Mouse (Mus musculus) left cerebral cortex, postnatal 10 days (tissue): ENCODE data around the gene Cwc22. TPM values are rescaled to one million over a fixed set of nuclear protein-coding genes. Genes with fewer than 3 reads are reported as not detected.

Source experiments
- DNase-seq, 2 experiments: peaks; one replicate each; pipeline ENCODE4 v3.0.0; 2021 to 2022; ENCODE audit warnings: low spot score in 2 of 2, mixed read lengths in 1 of 2; ENCODE audit errors: extremely low spot score in 1 of 2
- intact Hi-C: fragments of 180-260 bp; cut with DNase I; formaldehyde crosslinking; loops from one replicate; pipeline ENCODE4 v1.15.1; 2025
- total RNA-seq, 2 experiments: library from RNA; stranded (reverse); gene quantifications; 2 replicates each; pipeline ENCODE4 v1.2.3; 2021

Cwc22 gene
- 10 to 100 TPM; 23.7 to 23.9 TPM for total RNA-seq

DNA sequence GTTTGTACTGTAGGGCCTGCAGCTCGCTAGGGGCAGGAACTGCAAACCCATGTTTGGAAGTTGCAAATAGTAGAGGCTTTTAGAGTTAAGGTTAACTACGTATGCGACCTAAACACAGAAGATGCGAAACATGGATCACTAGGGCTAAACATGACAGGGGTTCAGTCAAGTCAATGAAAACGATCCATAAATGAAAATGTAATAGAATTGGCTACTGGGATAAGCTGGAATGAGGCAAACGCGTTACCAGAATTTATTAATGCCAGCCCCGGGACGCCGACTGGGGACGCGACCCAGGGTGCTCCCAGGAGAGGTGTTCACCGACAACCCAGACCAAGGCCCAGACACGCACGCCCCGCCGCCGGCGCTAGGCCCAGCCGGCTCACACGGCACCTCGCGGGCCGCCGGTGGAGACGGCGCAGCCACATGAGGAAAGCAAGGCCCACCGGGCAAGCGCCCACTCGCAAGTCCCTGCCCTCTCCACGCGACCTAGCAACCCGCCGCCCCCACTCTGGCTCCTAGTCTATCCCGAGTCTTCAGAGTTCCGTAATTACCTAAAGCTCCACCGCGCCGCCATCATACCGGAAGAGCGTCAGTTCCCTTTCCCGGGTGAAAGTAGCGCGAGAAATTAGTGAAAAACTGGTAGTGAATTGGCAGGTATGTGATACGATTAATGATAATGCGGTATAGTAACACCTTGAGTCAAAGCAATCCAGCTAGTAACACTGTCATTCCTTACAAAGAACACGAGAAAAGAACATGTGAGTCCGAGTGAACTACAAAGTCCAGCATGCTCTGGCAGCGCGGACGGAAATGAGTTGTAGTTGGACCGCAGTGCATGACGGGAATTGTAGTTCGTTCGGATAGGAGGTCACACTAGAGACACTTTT lies at the start of gene Cwc22:
Gene Cwc22 (minus strand): TSS at position 780 of the 890 bp plus-strand sequence.
- peak; percentile 92 to 95 for DNase-seq
- intact Hi-C loops, result no loop called here

DNA sequence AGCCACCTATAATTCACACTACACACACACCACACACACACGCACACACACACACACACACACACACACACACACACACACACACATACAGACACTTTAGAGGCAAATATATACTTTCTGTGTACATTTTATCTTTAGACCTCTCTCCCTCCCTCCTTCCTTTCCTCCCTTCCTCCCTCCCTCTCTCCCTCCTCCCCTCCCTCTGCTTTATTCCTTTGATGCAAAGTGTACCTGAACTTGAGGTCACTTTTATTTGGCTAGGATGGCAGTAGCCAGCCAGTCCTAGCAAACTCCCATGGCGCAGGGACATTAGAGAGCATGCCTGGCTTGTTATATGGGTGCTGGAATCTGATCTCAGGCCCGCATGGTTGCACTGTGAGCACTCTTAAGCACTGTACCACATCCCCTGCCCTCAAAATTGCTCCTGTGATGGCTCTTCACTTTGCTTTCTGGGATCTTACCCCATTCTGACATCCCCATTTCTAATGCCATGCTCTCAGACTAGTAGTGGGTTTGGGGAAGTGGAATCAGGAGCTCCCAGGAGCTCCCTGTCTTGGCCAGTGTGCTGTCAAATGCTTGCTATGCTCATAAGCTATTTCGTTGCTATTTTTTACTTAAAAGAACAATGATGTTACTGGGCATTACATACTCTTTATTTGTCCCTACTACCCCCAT lies 47.7 kb upstream of the Cwc22 start:
- intact Hi-C loops, result loop anchor here (10.0 kb wide), 1 partner anchor 109 kb away; no protein-coding TSS in a partner anchor
- DNase-seq, result no peak

DNA sequence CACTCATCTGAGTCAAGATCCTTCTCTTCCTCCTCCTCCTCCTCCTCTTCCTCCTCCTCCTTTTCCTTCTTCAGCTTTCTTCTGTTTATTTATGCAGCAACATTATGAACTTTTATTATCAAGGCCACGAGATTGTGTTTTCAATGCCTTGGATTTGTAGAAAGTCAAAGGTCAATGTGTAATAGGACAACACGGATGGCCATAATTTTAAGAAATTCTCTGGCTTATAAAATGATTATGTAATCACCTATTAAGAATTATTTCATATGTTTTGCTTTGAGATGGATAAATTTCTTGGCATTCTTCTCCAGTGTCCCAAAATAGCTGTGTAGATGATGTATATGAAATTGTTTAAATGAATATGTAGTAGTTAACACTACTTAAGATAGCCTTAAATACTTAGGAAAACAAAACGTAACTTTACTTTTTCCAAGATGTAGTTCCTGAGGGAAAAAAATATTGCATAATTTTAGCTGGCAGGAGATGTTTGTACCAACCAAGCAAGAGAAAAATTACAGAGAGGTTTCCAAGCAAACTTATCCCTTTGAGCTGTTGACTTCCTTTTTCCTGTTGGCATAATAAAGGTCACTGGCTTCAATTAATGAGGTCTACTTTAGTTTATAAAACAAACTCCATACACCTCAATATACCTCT lies 46.9 kb upstream of the Cwc22 start:
- intact Hi-C loops, result loop anchor here (10.0 kb wide), 1 partner anchor 108 kb away; no protein-coding TSS in a partner anchor

DNA sequence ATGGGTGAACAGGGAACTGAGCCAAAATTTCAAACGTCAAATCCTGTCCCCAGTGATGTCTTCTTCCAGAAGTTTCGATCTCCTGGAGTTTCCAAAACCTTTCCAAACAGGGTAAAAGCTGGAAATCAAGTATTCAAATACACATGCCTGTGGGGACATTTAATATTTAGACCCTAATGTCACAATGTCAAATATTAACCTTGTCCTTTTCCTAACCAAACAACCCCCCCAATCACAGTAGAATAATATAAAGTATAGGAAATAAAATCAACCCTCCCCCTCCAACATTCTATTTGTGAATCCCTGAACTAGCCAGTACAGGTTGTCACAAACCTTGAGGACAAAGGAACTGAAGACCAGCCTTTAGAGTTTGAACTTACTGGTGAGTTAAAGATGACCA lies 44.6 kb upstream of the Cwc22 start:
- no peak for DNase-seq
- intact Hi-C loops, result loop anchor here (10.0 kb wide), 1 partner anchor 106 kb away; no protein-coding TSS in a partner anchor

More for the DNA sequence above, 46.9 kb upstream of the Cwc22 start:
- no peak for DNase-seq

DNA sequence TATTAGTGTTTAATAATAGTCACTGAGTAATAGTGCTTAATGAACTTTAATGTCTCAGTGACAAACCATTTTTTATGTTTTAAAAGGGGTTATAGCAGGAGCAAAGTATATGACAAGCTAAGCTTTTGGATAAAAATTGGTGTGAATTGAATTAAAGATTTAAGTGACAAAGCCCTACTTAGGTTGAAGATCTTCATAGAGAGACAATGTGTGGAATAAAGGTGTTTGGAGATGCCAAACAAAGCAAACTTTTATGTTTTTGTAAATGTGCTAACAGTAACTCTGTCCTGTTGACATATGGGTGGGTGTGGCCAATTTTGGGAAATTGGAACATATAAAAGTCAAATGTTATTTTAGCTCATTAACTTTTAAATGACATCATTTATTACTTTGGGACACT lies 43.9 kb upstream of the Cwc22 start:
- intact Hi-C loops, result loop anchor here (10.0 kb wide), 1 partner anchor 105 kb away; no protein-coding TSS in a partner anchor
- no peak for DNase-seq

DNA sequence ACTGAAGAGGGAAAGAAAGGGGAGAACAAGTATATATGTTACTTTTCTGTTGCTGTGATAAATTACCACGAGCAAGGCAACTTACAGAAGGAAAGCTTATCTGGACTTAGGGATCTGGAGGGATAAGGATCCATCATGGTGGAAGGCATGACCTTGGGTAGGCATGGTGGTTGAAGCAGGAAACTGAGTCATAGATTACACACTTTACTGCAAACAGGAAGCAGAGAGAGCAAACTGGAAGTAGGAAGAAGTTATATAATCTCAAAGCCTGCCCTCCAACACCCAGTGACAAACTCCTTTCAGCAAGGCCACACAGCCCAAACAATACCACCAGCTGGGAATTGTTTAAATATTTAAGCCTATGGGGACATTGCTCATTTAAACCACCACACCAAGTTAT lies 43.2 kb upstream of the Cwc22 start:
- intact Hi-C loops, result no loop called here
- no peak for DNase-seq

DNA sequence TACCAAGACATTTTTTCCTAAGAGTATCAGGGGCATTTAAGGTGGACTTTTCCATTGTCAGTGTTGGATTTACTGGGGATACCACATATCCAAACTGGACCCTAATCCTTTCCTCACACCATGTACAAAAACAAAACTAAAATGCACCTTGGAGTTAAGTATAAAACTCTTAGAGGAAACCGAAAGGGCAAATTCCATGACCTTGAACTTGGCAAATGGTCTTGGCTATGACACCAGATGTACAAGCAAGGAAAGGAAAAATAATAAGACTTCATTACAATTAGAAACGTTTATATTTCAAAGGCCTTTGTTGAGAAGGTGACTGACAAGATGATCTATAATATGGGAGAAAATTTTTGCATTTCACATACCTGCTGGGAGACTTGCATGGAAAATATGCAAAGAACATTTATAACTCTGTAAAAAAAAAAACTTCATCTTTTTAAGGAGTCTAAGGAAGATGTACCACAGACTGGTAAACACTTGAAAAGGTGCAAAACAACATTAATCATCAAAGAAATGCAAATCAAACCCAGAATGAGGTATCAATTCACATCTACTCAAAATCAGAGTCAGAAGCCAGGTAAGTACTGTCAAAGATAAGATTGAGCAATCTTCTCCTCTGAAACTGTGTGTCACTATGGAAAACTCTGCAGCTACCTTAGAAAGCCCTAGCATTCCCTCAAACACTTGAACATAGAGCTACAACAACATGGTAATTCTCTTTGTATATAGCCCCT lies 40.0 kb upstream of the Cwc22 start:
- DNase-seq, result no peak
- intact Hi-C loops, result no loop called here

DNA sequence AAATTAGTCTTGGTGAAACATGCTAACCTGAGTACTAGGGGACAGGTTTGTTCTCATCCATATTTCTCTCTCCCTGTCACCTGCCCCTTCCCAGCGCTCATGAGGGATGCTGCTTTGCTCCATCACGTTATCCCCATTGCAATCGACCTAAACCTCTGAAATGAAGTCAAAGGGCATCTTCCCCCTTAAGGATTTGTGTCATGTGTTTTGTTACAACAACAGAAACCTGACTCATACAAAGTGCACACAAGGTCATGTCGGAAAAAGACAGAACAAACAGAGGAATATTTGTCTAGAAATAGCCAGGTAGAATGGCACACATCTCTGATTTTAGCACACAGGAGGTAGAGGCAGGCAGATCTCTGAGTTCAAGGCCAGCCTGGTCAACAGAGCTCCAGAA lies 38.0 kb upstream of the Cwc22 start:
- intact Hi-C loops, result no loop called here
- DNase-seq, result no peak

DNA sequence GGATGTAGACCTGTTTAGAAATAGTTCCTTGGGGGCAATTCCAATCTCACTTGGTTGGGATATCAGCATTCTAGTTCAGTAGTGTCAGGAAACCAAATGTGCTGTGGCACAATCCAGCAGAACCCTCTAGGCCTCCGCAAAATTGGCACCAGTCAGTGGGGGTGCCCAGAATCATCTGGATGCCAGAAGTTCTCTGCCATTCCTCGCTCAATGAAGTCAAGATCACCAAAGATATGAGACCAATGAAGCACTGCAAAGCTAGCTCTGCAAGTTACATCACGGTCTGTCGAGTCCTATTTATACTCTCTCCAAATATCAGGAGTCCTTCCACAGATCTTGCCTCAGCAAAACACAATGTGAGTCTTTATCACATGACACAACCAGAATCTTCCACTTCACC lies 35.7 kb upstream of the Cwc22 start:
- intact Hi-C loops, result no loop called here
- DNase-seq, result no peak

DNA sequence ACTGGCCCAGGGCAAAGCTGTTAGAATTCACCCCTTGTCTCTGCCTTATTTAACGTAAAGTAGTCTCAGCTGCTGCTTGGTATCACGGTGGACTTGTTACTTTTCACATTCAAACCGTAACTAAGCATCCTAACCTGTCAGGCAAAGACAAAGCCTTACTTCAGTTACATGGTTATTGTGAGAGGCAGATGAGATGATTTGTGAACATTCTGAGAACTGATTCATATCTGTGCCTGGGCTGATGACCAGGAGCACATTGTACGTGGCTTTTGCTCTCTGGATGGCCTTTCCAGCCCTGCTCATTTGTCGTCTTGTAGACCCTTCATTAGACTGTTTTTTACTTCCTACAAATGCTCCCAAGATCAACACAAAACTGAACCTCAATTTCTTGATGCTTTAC lies 34.5 kb upstream of the Cwc22 start:
- intact Hi-C loops, result no loop called here
- DNase-seq, result no peak

DNA sequence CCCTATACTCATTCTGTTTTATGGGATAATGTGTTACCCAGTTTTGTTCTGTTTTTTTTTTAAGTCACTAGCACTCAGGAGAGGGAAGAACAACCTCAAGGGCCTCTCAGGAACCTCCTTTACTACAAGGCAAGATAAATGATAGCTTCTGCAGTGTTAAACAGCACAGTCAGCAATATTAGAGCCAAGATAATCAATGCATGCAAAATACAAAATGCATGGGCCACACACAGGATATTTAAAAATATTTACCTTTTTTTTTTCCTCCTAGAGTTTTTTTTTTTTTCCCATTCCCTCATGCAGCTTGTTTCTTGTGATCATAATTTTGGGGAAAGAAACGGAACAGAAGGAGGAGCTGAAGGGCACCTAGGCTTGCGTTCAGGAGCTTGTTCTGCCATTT lies 33.3 kb upstream of the Cwc22 start:
- no peak for DNase-seq
- intact Hi-C loops, result no loop called here

DNA sequence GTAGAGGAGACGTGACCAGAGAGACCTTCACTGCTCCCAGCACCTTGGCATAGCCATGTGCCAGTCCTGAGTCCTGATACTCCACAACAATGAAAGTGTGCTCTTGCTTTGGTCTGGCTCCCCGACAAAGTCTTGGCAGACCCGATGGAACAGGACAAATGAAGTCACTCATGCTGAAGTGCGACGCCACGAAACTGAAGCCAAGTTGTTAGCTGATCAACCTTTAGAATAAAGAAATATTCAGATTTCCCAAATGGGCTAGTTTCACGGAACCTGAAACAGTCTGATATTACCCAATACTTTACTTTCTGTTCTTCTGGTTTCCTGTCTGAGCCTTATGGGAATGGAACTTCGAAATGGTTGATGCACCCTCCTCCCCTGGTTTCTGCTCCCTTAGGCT lies 32.9 kb upstream of the Cwc22 start:
- DNase-seq, result no peak
- intact Hi-C loops, result no loop called here

DNA sequence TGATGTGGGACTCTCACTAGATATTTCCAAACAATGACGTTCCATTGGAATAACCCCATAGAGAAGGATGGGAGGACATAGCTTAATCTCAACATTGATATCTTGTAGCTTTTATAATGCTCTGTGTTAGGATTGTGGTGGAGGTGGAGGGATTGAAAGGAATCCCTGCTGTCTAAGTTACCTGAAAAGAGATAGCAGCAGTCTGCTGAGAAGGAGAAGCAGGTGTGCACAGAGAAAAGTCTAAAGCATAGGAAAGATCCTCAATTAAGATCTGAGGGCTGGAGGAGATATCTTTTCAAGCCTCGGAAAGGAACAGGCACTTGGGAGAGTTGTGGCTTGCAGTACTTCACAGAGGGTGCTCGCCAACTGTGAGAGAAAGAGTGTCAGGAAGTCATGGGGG lies 32.1 kb upstream of the Cwc22 start:
- no peak for DNase-seq
- intact Hi-C loops, result no loop called here

DNA sequence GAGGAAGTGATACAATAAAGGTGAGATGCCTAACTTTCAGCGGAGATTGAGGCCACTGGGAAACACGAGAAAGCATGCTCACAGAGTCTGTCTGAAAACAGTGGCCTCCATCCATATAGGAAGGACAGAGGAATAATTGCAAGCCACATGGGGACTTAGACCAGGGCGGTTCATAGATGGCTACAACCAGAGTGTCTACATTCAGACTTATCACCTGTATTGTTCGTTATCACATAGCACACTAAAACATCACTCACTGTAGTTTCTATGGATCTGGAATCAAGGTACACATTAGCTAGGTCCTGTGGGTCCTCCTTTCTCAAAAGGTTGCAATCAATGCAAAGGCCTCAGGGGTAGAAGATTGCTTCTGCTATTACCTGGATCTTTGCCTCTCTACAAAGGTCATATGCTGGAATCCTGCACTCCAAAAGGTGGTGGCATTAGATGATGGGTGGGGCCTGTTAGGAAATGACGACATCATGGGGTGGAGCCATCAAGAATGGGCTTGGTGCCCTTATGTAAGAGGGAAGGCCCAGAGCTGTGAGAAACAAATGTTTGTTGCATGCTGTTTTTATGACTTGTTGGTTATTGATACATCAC lies 30.2 kb upstream of the Cwc22 start:
- intact Hi-C loops, result no loop called here
- DNase-seq, result no peak

DNA sequence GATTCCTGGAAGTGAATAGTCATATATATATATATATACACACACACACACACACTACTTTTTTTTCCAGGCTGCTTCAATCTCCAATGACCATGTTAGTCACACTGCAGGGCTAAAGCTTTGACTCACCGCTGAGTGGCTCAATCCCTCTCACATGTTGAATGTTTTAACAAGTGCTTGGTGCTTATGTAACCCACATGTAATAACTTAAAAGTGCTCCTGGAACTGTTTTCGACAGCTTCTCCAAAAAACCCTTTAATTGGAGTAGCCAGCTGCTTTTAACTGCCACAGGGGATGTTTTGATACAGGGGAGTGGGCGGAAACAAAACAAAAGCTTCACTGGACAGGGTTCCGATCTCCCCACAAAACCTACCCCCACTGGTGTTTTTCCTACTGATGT lies 29.4 kb upstream of the Cwc22 start:
- intact Hi-C loops, result no loop called here

DNA sequence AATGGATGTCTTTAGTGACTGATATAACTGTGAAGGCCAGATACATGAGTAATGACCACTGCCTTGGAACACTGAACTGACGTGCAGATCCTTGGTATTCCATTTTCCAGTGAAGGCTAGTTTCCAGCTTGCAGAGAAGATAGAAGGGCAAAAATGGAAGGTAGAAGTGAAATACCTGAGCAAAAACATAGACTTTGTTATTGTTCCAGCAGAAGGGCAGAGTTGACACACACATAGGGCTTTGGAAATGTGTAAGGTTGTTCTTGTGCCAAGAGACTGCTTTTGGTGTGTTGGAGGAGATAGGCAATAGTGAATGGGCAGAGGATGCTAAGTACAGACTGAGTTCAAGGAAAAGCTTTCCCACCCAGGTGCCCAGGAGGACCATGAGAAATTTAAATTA lies 28.8 kb upstream of the Cwc22 start:
- intact Hi-C loops, result no loop called here
- no peak for DNase-seq

More for the DNA sequence above, 29.4 kb upstream of the Cwc22 start:
- no peak for DNase-seq

DNA sequence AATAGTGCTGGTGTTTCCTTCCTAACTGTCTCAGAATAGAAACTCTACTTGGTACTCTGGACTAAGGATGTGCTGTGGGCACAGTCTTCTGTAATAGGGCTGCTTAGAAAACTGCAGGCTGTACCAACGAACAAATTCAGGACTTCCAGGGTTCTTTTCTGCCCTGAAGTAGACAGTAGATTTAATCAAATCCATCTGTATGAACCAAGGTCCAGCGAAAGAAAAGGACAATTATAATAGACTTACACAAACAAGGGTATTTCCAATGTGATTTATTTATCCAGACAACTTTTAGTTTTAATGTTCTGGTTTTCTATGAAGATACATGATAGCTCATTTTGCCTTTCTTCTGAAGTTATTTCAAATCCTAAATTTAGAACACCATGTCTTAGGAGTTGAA lies 28.2 kb upstream of the Cwc22 start:
- intact Hi-C loops, result no loop called here
- no peak for DNase-seq

DNA sequence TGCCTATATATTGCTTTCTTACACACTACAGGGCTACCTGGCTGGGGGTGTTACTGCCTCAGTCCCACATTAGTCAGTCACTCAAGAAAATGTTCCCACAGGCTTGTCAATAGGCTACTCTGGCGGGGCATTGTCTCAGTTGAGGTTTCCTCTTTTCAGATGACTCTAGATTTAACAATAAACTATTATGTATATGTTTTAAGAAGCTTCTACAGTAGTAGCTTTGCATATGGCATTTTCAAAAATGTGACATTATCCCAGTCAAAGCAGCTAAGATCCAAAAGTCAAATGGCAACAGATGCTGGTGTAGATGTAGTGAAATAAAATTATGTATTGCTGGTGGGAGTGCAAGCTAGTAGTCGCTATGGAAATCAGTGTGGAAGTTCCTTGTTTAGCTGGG lies 27.1 kb upstream of the Cwc22 start:
- intact Hi-C loops, result no loop called here
- no peak for DNase-seq

DNA sequence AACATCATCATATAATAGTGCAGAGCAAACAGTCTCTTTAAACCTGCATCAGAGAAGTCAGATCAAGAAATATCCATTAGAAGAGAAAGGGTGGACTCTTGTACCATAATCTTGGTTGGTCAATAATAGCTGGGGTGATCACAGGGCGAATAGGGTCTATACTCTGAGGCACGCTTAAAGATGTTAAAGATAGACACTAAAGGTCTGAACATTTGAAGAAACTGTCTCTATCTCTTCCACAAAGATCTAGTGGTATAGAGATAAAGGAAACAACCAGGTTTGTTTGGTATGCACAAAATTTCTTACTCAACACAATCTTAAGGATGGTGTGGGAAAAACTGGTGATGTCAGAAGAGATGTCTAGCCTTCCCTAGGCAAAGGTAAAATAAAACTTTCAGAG lies 26.4 kb upstream of the Cwc22 start:
- intact Hi-C loops, result no loop called here
- no peak for DNase-seq
